Mouse (Mus musculus) olfactory bulb, adult 2 months (tissue): ENCODE results near the gene Cnn2.
A peak's percentile ranks its signal among the peaks of the same experiment; 100 is the strongest.

Source experiments
- CTCF ChIP-seq: fragments of 200-500 bp; IDR thresholded peaks from 2 replicates; pipeline ENCODE4 v1.5.1; 2012; ENCODE audit warnings: low read depth, mild to moderate bottlenecking, low read length, moderate library complexity; ENCODE audit not compliant: insufficient read depth
- POLR2A ChIP-seq: fragments of 200-500 bp; IDR thresholded peaks from 2 replicates; pipeline ENCODE4 v1.6.1; 2012; ENCODE audit warnings: mild to moderate bottlenecking, low read depth, low read length, moderate library complexity; ENCODE audit not compliant: insufficient read depth

- TF ChIP-seq POLR2A (no peak), CTCF (peak; percentile 90)
These were observed 1.4 kb upstream of the Cnn2 start for GRCm38 (mm10) chr10:79986963-79987362.
